Mouse (Mus musculus): Measurements from ENCODE around the gene Cdk5r1.
A peak's percentile ranks its signal among the peaks of the same experiment; 100 is the strongest.
"Not testable (repeated sequence)": the region's sequence is repeated elsewhere in the genome, so short reads cannot be mapped to it uniquely, and the experiment has no call there.

The Cdk5r1 gene

DNA sequence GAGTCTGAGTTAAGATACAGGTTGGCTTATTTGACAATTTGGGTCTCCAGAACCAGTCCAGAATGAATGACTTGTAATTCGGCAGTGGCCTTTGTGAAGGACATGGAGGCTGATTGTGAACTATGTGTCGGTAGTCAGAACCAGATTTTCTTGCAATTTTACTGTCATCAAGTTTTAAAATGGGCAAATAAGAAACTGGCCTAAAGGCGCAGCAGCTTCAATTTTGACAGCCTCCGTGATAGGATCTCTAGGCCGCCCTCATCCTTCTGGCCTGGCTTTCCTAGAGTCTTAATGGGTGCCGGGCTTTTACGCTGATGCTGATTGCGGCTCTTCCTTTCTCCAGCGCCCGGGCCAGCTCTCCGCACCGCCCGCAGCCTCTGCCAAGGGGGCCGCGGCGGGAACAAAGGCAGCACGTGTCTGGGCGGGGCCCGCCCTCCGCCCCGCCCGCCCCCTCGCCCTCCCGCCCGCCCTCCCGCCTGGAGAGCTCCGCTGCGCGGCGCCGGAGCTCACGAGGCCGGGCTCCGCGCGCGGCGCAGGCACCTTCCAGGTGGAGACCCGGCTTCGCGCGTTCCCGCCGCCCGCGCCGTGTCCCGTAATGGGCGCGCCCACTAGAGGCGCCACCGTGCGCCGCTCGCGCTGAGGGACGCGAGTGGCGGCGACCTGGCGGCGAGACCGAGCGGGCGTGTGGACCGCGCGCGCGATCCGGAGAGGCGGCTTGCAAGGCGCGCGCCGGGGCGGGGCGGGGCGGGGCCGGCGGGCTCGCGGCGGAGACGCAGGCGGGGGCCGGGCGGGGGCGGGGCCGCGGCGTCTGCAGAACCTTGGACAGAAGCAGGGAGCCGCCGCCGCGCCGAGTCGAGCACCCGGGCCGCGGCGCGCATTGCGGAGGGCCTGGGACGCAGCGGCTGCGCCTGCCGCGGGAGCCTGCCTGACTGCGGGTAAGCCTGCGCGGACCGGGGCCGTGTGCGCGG is at the start of gene Cdk5r1:
Gene Cdk5r1, plus strand, starts transcription at position 802 of the 968 bp plus-strand sequence.
- DNase-seq, result peak; percentile 97

DNA sequence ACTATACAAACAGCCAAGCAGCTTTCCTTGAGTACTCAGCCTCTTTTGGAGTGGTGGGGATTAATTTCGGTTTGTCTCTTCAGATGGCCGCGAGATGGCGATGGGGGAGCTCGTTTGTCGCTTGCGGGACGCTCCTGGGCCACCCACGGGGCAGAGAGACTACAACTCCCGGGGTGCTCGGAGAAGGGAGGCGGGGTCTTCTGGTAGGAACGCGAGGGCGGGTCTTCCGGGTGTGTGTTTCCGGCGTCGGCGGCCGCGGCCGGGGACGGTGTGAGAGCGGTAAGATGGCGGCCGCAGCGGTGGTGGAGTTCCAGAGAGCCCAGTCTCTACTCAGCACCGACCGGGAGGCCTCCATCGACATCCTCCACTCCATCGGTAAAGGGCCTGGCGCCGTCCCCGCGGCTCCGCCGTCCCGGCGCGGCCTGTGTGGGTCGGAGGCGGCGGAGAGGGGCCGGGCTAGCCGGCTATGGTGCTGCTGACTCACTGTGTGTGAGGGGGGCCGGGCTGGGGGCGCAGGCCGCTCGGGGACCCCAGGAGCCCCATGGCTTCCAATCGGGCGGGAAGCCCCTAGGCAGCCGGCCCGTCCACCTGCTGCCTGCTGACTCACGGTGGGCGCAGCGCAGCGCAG is 48.3 kb upstream of the Cdk5r1 start, which contains the start of gene Psmd11:
Gene Psmd11, plus strand, starts transcription at position 235 of the 628 bp plus-strand sequence.
- DNase-seq, result peak; percentile 96

DNA sequence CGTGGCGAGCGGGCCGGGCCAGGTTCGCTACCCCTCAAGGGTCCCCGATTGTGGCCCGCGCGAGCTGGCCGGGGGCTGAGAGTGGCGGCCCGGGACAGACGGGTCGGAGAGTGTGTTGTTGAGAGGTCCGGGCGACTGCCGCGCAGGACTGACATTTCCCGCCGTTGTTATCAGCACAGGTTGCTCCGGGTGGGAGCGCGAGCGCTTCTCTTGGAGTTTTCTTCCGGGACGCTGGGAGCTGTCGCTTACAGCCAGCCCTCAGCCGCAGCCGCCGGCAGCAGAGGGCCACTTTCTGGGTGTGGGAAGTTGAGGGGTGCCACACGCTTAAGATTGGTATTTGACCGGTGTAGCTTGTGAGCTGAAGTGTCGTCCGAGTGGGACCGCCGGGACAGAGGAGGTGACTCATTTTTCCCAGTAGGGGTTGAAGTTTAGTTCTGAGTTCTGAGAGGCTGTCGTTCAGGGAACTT is 47.8 kb upstream of the Cdk5r1 start:
- DNase-seq, result no peak

DNA sequence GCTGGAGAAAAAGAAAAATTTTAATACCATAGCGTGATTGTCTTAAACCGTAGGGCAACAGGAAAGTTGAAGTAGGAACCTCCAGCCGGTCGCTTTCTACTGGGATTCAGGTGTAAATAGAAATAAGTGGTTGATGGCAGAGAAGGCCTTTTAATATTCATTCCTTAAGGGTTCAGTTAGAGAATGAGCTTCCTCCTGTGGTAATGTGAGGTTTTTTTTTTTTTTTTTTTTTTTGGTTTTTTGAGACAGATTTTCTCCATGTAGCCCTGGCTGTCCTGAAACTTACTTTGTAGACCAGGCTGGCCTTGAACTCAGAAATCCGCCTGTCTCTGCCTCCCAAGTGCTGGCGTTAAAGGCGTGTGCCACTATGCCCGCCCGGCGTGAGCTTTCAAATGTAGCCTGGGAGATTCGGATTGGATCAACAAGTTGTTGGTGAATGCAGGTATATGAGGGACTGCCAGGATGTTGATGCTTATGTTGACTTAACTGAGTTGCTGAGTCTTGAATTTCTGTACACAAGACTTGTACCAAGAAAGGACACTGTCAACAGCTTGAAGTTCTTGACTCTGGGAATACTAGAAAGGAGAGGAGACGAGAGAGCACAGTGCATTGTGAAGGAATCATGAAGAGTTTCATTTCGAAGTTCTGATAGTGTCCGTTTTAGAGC is 47.2 kb upstream of the Cdk5r1 start:
- DNase-seq, result peak; percentile 17

DNA sequence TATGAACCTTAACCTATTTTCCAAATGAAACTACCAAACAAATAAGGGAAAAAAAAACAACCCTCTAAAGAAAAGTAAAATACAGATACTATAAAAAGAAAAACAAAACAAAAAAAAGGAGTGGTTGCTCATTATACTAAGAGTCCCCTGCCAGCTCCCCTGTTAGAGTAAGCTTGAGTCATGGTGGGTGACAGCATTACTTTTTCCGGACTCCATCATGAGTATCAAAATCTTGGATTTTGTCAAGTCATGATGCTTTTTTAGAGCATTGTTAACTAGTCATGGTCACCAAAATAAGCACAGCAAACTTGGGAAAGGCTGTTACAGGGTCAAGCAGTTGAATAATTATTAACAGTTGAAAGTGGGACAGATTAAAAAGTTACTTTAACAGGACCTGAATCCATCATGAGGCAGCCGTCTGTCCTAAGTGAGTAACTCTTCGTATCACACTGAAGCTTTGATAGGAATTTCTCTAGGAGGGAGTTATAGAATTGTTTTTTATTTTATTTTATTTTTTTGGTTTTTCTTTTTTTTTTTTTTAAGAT is 46.4 kb upstream of the Cdk5r1 start:
- no peak for DNase-seq

DNA sequence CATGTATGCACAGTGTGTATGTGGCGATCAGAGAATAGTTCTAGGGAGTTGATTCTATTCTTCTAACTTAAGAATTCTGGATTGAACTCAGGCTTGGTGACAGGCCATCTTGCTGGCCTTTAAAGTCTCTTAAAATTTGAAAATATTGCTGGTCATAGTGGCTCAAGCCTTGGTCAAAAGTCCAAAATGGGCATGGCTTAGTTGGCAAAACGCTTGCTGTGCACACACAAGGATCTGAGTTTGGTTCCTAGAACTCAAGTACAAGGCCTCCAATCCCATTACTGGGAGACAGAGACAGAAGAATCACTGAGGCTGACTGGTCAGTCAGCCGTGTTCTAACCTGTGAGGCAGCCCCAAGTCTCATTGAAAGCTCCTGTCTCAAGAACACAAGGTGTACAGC is 29.9 kb upstream of the Cdk5r1 start:
- no peak for DNase-seq

DNA sequence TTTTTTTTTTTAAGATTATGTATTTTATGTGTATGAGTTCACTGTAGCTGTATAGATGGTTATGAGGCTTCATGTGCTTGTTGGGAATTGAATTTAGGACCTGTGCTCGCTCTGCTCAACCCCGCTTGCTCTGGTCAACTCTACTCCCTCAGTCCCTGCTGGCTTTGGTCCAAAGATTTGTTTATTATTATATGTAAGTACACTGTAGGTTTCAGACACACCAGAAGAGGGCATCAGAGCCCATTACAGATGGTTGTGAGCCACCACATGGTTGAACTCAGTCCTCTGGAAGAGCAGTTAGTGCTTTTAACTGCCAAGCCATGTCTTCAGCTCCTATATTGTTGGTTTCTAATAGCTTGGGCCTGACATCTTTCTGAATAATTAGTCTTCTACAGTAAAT is 27.0 kb upstream of the Cdk5r1 start:
- DNase-seq, result no peak

DNA sequence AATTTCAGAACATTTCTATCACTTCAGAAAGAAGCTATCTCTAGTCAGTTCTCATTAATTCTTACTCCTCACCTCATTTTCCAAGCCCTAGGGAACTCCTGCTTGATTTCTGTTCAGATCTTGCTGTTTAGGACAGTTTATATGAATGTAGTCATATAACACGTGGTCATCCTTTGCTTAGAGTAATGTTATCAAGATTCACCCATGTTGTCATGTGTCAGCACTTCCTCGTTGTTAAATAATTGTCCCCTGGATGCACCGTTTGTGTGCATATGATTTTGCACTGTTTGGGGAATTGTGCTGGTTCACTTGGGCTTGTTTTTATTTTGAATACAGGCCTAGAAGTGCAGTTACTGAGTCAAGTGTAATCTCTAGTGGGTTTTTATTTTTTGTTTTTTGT is 24.6 kb upstream of the Cdk5r1 start:
- DNase-seq, result no peak

DNA sequence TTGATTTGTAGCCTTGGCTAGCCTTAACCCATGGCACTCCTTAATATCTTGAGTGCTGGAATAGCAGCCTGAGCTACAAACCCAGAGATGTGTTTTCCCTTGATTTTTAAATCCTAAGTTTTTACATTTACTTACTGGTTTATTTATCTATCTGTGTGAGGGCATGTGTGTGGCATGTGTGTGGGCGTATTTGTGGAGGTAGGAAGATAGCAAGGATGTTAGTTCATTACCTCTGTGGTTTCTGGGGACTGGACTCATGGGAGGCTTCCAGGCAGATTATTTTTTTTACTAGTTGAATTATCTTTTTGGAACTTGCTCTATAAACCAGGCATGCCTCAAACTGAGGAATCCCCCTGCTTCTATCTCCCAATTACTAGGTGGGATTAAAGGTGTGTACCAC is 23.6 kb upstream of the Cdk5r1 start:
- no peak for DNase-seq

DNA sequence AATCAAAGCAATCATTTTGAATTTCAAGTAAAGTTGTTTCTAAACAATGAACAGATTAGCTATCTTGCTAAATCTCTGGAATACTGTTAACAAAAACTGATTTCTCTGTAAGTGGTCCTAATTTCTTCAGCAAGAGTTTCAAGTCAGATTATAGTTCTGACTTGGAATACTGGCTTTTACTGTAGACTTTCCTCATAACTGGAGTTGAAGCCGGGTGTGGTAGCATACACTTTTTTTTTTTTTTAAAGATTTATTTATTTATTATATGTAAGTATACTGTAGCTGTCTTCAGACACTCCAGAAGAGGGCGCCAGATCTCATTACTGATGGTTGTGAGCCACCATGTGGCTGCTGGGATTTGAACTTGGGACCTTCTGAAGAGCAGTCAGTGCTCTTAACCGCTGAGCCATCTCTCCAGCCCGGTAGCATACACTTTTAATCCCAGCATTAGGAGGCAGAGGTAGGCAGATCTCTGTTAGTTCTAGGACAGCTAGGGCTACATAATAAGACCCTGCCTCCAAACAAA is 13.2 kb upstream of the Cdk5r1 start:
- DNase-seq, result not testable (repeated sequence)

DNA sequence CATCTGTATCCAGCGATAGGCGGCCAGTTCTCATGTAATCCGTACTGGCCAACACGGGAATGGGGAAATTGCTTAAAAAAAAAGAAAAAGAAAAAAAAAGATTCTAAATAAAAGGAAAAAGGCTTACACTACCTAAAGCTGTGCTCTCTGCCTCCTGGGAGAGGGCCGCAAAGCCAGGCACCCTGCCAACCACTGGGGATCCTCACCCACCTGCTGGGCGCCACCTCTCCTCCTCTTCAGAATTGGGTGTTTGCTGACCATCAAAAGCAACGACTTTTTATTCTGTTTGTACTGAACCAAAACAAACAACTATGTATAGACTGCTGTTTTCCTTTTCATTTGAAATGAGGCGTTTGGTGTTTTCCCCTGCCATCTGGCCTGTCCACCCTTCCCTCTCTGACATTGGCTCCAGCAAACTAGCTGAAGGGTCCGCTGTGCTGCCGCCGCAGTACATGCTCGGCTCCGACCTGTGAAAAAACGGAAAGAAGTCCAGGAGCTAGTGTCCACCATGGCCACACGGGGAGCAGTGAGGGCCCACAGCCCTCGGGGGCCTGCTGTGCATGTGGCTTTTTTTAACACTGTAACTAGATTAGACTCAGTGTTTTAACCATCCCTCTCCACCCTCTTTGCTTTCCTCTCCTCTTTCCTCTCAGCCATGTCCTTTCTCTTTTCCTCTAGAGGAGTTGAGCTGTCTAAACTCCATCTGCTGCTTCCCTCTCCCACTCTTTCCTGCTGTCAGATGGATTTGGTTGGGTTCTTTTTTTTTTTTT is 4.8 kb upstream of the Cdk5r1 start:
- DNase-seq, result no peak

DNA sequence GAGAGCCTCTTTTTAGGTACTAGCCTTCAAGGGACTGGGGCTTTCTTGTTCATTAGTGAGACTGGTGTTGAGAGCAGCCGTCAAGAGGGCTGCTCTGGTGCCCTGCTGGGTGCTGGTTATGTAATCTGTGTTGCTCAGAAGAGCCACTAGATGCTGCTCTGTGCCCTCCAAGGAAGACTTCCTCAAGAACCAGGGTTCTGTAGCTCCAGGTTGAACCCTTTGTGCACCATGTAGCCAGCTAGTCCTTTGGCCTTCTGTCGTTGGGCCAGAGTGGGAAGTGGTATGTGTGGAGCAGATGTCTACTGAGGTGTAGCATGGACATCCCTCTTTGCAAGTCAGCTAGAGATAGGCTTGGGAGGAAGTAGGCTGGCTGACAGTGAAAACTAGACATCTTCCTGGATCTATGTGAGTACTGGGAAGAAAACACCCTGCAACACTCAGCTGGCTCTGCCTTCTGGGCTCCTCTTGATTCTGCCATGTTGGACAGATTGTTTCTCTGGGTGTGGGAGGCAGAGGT is 2.6 kb upstream of the Cdk5r1 start:
- DNase-seq, result peak; percentile 32

DNA sequence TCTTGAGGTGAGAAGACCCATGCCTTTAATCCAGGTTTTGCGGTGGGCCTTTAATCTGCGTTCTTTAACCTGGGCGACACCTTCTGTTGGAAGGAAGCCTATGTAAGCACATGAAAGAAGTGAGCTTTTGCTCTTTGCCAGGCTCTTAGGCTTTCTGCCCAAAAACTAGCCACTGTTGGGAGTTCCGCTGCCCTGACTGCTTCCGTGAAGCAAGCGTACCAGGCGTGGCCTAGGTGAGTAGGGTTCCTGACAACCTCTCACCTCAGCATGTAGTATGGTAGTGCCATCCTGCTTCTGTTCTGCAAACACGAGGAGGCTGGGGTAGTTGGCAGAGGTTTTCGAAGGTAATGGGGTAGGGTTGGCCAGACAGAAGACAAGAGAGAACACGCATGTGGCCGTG is 2.0 kb upstream of the Cdk5r1 start:
- peak; percentile 15 for DNase-seq

DNA sequence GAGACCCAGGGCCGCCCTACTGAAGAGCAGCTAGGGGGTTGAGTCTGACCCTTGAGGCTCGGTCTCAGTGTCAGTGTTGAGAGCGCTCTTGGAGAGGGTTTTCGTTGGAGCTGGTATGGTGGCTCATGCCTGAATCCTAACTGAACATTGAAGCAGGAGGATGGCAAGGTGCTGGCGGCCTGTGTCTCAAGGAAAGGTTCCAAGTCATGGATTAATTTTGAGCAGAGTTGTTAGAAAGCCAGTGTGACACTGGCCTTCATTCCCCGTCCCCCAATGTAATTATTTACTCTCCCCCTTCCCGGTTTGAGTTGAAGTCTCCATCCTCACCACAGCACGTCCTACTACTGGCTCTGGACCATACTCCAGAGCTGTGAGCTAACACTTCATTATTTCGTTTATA is 1.3 kb upstream of the Cdk5r1 start:
- DNase-seq, result no peak

DNA sequence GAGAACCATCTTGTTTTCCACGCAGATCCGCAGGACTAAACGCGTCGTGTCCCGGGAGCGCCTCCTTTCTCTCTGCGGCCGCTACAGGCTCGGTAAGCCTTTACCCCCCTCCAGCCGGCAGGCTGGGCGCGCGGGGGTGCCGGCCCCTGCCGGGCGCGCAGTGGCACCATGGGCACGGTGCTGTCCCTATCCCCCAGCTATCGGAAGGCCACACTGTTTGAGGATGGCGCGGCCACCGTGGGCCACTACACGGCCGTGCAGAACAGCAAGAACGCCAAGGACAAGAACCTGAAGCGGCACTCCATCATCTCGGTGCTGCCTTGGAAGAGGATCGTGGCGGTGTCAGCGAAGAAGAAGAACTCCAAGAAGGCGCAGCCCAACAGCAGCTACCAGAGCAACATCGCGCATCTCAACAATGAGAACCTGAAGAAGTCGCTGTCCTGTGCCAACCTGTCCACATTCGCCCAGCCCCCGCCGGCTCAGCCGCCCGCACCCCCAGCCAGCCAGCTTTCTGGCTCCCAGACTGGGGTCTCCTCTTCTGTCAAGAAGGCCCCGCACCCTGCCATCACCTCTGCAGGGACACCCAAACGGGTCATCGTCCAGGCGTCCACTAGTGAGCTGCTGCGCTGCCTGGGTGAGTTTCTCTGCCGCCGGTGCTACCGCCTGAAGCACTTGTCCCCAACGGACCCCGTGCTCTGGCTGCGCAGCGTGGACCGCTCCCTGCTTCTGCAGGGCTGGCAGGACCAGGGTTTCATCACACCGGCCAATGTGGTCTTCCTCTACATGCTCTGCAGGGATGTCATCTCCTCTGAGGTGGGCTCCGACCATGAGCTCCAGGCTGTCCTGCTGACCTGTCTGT is 747 bp downstream of the Cdk5r1 start:
- DNase-seq, result peak; percentile 61

DNA sequence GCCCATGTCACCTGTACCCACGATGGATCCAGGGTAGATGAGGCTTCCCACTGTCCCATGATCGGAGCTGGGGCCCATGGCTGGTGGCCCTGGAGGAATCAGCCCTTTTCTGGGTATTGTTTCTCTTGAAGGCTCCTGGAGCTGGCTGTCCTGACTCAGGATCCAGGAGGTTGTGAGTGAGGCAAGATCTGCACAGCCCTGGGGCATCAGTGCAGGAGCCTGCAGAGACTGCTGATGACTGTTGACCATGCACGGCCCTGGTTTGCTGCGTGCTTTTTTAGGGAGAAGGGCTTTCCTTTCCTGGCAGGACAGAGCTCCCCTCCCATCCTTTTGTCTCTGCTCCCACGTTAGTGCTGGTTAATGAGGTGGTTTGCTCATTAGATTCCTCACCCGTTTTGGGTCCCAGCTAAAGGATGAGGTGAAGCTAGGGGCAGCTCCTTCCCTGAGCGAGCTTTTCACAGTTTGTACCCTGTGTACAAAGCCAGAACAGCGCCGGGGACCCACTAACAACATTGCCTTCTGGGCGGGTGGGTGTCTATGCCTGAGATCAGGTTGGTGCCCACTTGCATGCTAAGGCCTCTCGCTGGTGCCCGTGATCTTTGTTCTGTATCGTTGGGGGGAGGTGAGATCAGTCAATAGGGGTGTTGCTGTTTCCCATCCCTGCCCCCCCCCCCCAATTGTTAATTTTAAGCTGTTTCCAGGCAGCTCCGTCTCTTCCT is 2.0 kb downstream of the Cdk5r1 start:
- no peak for DNase-seq

DNA sequence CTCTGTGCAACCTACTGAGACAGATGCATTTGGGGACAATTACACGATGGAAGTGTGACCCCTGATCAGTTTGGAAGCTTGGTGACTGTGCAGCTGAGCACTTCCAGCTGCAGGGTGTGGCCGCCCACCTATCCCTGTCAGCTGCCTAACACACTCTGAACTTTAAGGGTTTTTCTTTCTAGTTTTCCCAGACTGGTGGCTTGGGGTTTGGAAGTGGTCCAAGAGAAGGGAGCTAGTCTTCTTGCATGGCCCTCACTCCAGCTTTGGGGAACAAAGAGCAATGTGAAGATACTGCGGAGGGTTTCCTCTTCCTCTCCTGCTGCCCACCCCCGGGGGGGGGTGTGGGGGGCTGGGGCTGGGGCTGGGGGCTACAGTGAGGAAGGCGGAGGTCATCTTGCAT is 2.6 kb downstream of the Cdk5r1 start:
- DNase-seq, result no peak

DNA sequence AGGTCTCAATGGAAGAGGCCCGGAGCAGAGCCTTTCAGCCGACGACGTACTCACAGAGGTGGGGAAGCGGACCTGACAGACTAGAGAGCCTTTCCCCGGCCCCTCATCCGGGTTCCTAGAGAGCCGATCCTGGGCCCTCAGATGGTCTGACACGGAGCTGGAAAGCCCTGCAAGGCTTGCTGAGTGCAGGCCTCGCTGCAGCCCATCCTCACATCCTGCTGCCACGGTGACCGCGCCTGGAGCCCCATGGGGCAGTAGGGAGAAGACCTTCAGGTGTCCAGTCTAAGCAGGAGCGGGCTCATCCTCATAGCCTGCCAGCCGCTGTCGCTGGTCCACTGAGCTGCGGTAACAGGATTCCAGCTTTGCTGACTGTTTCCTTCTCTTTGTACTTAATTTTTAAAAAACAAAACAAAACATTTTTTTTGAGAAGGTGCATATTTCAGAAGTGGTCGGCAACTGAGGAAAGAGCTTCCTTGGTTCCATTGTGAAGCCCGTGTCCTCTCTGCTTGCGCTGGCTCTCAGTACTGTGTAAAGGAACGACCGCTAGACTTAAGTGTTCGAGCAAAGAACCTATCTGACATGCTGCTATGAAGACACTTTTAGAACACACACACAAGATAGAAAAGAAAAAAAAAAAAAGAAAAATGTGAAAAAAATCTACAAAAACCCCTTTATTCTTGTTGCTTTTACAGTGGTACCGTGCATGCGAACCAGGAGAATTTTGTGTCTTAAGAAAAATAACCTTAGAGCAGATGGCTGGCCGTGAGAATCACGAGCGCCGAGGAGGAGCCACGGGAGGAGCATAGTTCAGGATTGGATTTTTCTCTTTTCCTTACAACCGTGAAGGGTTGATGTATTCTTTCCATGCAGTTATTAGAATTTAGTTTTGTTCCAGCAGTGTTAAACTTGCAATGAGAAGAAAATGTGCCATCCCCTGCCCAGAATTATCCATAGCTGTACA is 3.4 kb downstream of the Cdk5r1 start:
- DNase-seq, result no peak

Data from thymus, postnatal 4 days (tissue).